Mouse (Mus musculus) liver, embryonic 11.5 days (tissue): Measurements from ENCODE around the gene Cyp46a1. TPM values are rescaled to one million over a fixed set of nuclear protein-coding genes. Genes with fewer than 3 reads are reported as not detected.

ENCODE experiments used
- ATAC-seq: fragments of 200-750 bp; cut with Nextera tagmentation; replicated peaks from 2 replicates; pipeline ENCODE4 v1.8.0; 2017; ENCODE audit warnings: moderate number of reproducible peaks, mild to moderate bottlenecking, moderate TSS enrichment, moderate library complexity; ENCODE audit not compliant: low FRiP score
- DNase-seq: peaks from one replicate; pipeline ENCODE4 v3.0.0-alpha.2; 2017; ENCODE audit warnings: low spot score
- H3K27ac ChIP-seq: fragments of 300-500 bp; sonication (generic); 2 replicates; pipeline ENCODE4 v1.5.1; 2014; ENCODE audit warnings: mild to moderate bottlenecking, low read depth, low read length, control low read depth
- H3K27me3 ChIP-seq: fragments of 300-500 bp; sonication (generic); replicated peaks from 2 replicates; pipeline ENCODE4 v1.6.1; 2014; ENCODE audit warnings: low read length, mixed read lengths; ENCODE audit not compliant: control insufficient read depth, insufficient read depth
- H3K36me3 ChIP-seq: fragments of 300-500 bp; sonication (generic); 2 replicates; pipeline ENCODE4 v1.6.1; 2014; ENCODE audit warnings: mild to moderate bottlenecking, low read length, moderate library complexity, mixed read lengths; ENCODE audit not compliant: control insufficient read depth, insufficient read depth
- H3K4me1 ChIP-seq: fragments of 300-500 bp; sonication (generic); replicated peaks from 2 replicates; pipeline ENCODE4 v1.6.1; 2014; ENCODE audit warnings: low read length, mixed read lengths; ENCODE audit not compliant: control insufficient read depth, insufficient read depth
- H3K4me2 ChIP-seq: fragments of 300-500 bp; sonication (generic); 2 replicates; pipeline ENCODE4 v1.6.1; 2014; ENCODE audit warnings: mild to moderate bottlenecking, control low read depth, moderate library complexity
- H3K4me3 ChIP-seq: fragments of 300-500 bp; sonication (generic); 2 replicates; pipeline ENCODE4 v1.5.1; 2014; ENCODE audit warnings: low read depth, low read length, control low read depth
- H3K9ac ChIP-seq: fragments of 300-500 bp; sonication (generic); 2 replicates; pipeline ENCODE4 v1.6.1; 2014; ENCODE audit warnings: low read depth, low read length, control low read depth
- H3K9me3 ChIP-seq: fragments of 300-500 bp; sonication (generic); 2 replicates; pipeline ENCODE4 v1.6.1; 2016; ENCODE audit warnings: low read length, inconsistent platforms, mixed read lengths; ENCODE audit not compliant: control insufficient read depth
- WGBS: fragments of 180-500 bp; shearing (Covaris S2); extraction: QIAGEN DNeasy Blood & Tissue Kit; methylation state at CpG from one replicate; pipeline ENCODE4 v1.1.7; 2014; 5-methylcytosine and 5-hydroxymethylcytosine counted together
- polyA plus RNA-seq: library from polyadenylated mRNA; unstranded; fragments of >200 nt; fragmentation: Nextera tagmentation; extraction: Ambion mirVana; gene quantifications from 2 replicates; pipeline ENCODE4 v1.2.1, GENCODE M21; 2014

Gene Cyp46a1
- polyA plus RNA-seq, 1 experiment from 2014 or later: 2.2 TPM

GRCm38 (mm10) chr12:108334529-108334928 lies 348 bp downstream of the Cyp46a1 start:
- Histone ChIP-seq H3K9ac (peak overlapping the region; percentile 61), H3K4me2 (peak overlapping the region; percentile 96), H3K27me3 (peaks cover 46% of the 10 kb centered on the region), H3K4me3 (peak overlapping the region; percentile 61), H3K9me3 (no peaks in the 10 kb centered on the region), H3K4me1 (peaks cover 13% of the 10 kb centered on the region), H3K36me3 (no peaks in the 10 kb centered on the region), H3K27ac (no peak overlapping the region)
- ATAC-seq (no peak), DNase-seq (no peak)
- WGBS: 3% methylated on average over 25 of the region's 32 CpGs

- Histone ChIP-seq H3K9ac (no peak overlapping the region), H3K9me3 (no peaks in the 10 kb centered on the region), H3K4me3 (no peak overlapping the region), H3K4me1 (peaks cover 6% of the 10 kb centered on the region), H3K27ac (no peak overlapping the region), H3K27me3 (peaks cover 27% of the 10 kb centered on the region), H3K36me3 (no peaks in the 10 kb centered on the region), H3K4me2 (no peak overlapping the region)
- ATAC-seq (no peak), DNase-seq (no peak)
- 19% methylated on average over 14 of the region's 14 CpGs for WGBS
Measured at GRCm38 (mm10) chr12:108338572-108339190, 4.5 kb downstream of the Cyp46a1 start.

GRCm38 (mm10) chr12:108348151-108348550 lies 14.0 kb downstream of the Cyp46a1 start:
- ATAC-seq: no peak
- peaks cover 31% of the 10 kb centered on the region for H3K27me3 ChIP-seq

GRCm38 (mm10) chr12:108349026-108349425 lies 14.8 kb downstream of the Cyp46a1 start:
- Histone ChIP-seq H3K27ac (no peak overlapping the region), H3K9ac (no peak overlapping the region), H3K4me1 (no peaks in the 10 kb centered on the region), H3K4me2 (no peak overlapping the region), H3K9me3 (no peaks in the 10 kb centered on the region), H3K4me3 (no peak overlapping the region), H3K36me3 (no peaks in the 10 kb centered on the region), H3K27me3 (peaks cover 40% of the 10 kb centered on the region)
- WGBS: 69% methylated on average over 5 of the region's 5 CpGs
- ATAC-seq (no peak), DNase-seq (no peak)

More at GRCm38 (mm10) chr12:108348151-108348550, 14.0 kb downstream of the Cyp46a1 start:
- no peak overlapping the region for H3K4me2 ChIP-seq
- no peaks in the 10 kb centered on the region for H3K36me3 ChIP-seq
- no peak overlapping the region for H3K4me3 ChIP-seq
- no peak for DNase-seq
- no peak overlapping the region for H3K9ac ChIP-seq
- no peaks in the 10 kb centered on the region for H3K4me1 ChIP-seq
- H3K9me3 ChIP-seq: no peaks in the 10 kb centered on the region
- H3K27ac ChIP-seq: no peak overlapping the region
- 78% methylated on average over 8 of the region's 8 CpGs for WGBS

GRCm38 (mm10) chr12:108350931-108351330 lies 16.8 kb downstream of the Cyp46a1 start:
- H3K27me3 ChIP-seq: peaks cover 46% of the 10 kb centered on the region
- H3K27ac ChIP-seq: no peak overlapping the region
- peaks cover 3% of the 10 kb centered on the region; the same call in 1 of the 2 replicates for H3K9me3 ChIP-seq
- ATAC-seq: no peak
- no peak overlapping the region for H3K9ac ChIP-seq
- no peak for DNase-seq
- no peak overlapping the region for H3K4me3 ChIP-seq
- WGBS: 78% methylated on average over 10 of the region's 10 CpGs
- no peaks in the 10 kb centered on the region for H3K4me1 ChIP-seq
- H3K4me2 ChIP-seq: no peak overlapping the region
- H3K36me3 ChIP-seq: no peaks in the 10 kb centered on the region

- 11% methylated on average over 35 of the region's 35 CpGs for WGBS
- DNase-seq: no peak
- Histone ChIP-seq H3K36me3 (no peaks in the 10 kb centered on the region), H3K27ac (no peak overlapping the region), H3K4me1 (no peaks in the 10 kb centered on the region), H3K27me3 (peaks cover 46% of the 10 kb centered on the region), H3K9ac (no peak overlapping the region), H3K4me2 (peak overlapping the region; percentile 21), H3K4me3 (no peak overlapping the region), H3K9me3 (peaks cover 3% of the 10 kb centered on the region; the same call in 1 of the 2 replicates)
- ATAC-seq: no peak
Measured at GRCm38 (mm10) chr12:108352371-108353136, 18.4 kb downstream of the Cyp46a1 start.

- no peak for DNase-seq
- H3K9ac ChIP-seq: no peak overlapping the region
- H3K4me2 ChIP-seq: no peak overlapping the region
- peaks cover 3% of the 10 kb centered on the region; the same call in 1 of the 2 replicates for H3K9me3 ChIP-seq
- 56% methylated on average over 2 of the region's 2 CpGs for WGBS
- peaks cover 46% of the 10 kb centered on the region for H3K27me3 ChIP-seq
- ATAC-seq: no peak
- no peaks in the 10 kb centered on the region for H3K36me3 ChIP-seq
- H3K27ac ChIP-seq: no peak overlapping the region
- H3K4me1 ChIP-seq: no peaks in the 10 kb centered on the region
- no peak overlapping the region for H3K4me3 ChIP-seq
Measured at GRCm38 (mm10) chr12:108354284-108354683, 20.1 kb downstream of the Cyp46a1 start.

- peaks cover 40% of the 10 kb centered on the region for H3K27me3 ChIP-seq
- no peak overlapping the region for H3K27ac ChIP-seq
- peaks cover 3% of the 10 kb centered on the region; the same call in 1 of the 2 replicates for H3K9me3 ChIP-seq
- no peaks in the 10 kb centered on the region for H3K4me1 ChIP-seq
- H3K4me2 ChIP-seq: no peak overlapping the region
- ATAC-seq (no peak), DNase-seq (no peak)
- no peaks in the 10 kb centered on the region for H3K36me3 ChIP-seq
- H3K4me3 ChIP-seq: no peak overlapping the region
- 64% methylated on average over 1 of the region's 1 CpGs for WGBS
- H3K9ac ChIP-seq: no peak overlapping the region
Measured at GRCm38 (mm10) chr12:108355271-108355670, 21.1 kb downstream of the Cyp46a1 start.
